Mouse (Mus musculus) CH12.LX (cell line): Measurements from ENCODE around the gene Arl11.

Experiments used
- EP300 ChIP-seq: IDR thresholded peaks from 2 replicates; pipeline ENCODE4 v1.6.1; 2011; ENCODE audit warnings: low read length, improper control_type of control experiment
- POLR2A ChIP-seq: IDR thresholded peaks from 2 replicates; pipeline ENCODE4 v1.6.1; 2011; ENCODE audit warnings: low read depth, mild to moderate bottlenecking, improper control_type of control experiment, low read length
- UBTF ChIP-seq: IDR thresholded peaks from 2 replicates; pipeline ENCODE4 v1.6.1; 2012; ENCODE audit warnings: low read depth, mild to moderate bottlenecking, inconsistent platforms, low read length, improper control_type of control experiment, moderate library complexity
- ZNF384 ChIP-seq: IDR thresholded peaks from 2 replicates; pipeline ENCODE4 v1.6.1; 2012; ENCODE audit warnings: low read depth, low read length, improper control_type of control experiment, inconsistent platforms

DNA sequence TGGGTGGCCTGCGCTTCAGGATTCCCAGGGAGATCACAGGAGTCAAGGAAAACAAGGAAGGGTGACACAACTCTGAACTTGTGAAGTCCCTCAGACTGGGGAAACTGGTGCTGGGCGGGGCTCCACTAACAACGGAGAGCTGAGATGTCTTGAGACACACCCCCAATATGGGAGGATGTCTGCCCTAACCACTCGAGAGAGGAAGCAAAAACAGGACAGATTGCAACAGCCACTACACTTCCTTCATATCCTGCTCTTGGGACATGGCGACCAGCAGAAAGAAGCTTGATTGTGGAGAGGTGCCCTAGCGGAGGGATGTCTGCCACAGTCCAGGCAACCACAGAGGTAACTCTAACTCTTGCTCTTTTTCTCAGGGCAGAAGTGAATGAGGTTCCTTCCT lies at the start of gene Arl11:
- no peak for TF ChIP-seq EP300
- no peak for TF ChIP-seq UBTF
- TF ChIP-seq POLR2A = no peak
- TF ChIP-seq ZNF384 = no peak
